Mouse (Mus musculus) limb, embryonic 10.5 days (tissue): Measurements from ENCODE around the gene Gab2. TPM values are rescaled to one million over a fixed set of nuclear protein-coding genes. Genes with fewer than 3 reads are reported as not detected.
A peak's percentile ranks its signal among the peaks of the same experiment; 100 is the strongest.
"Not testable (repeated sequence)": the region's sequence is repeated elsewhere in the genome, so short reads cannot be mapped to it uniquely, and the experiment has no call there.

Experiments
- DNase-seq: peaks from one replicate; pipeline ENCODE4 v3.0.0-alpha.2; 2017; ENCODE audit warnings: low spot score
- H3K27ac ChIP-seq: fragments of 300-500 bp; sonication (generic); 2 replicates; pipeline ENCODE4 v1.5.1; 2016; ENCODE audit warnings: mild to moderate bottlenecking
- H3K27me3 ChIP-seq: fragments of 300-500 bp; sonication (generic); 2 replicates; pipeline ENCODE4 v1.6.1; 2016; ENCODE audit warnings: low read depth, mild to moderate bottlenecking; ENCODE audit not compliant: poor library complexity, severe bottlenecking
- H3K36me3 ChIP-seq: fragments of 300-500 bp; sonication (generic); 2 replicates; pipeline ENCODE4 v1.6.1; 2016; ENCODE audit warnings: mild to moderate bottlenecking, moderate library complexity
- H3K4me1 ChIP-seq: fragments of 300-500 bp; sonication (generic); 2 replicates; pipeline ENCODE4 v1.6.1; 2016
- H3K4me3 ChIP-seq: fragments of 300-500 bp; sonication (generic); 2 replicates; pipeline ENCODE4 v1.5.1; 2016; ENCODE audit warnings: mild to moderate bottlenecking, moderate library complexity
- H3K9me3 ChIP-seq: fragments of 300-500 bp; sonication (generic); replicated peaks from 2 replicates; pipeline ENCODE4 v1.6.1; 2016; ENCODE audit warnings: mild to moderate bottlenecking
- WGBS: fragments of 180-500 bp; shearing (Covaris S2); methylation state at CpG from one replicate; pipeline ENCODE4 v1.1.7; 2016; 5-methylcytosine and 5-hydroxymethylcytosine counted together
- polyA plus RNA-seq: library from polyadenylated mRNA; unstranded; fragments of >200 nt; fragmentation: Nextera tagmentation; extraction: Ambion mirVana; gene quantifications from 2 replicates; pipeline ENCODE4 v1.2.1, GENCODE M21; 2016

Gab2 gene
- polyA plus RNA-seq, 1 experiment from 2014 or later: 4.4 TPM

GRCm38 (mm10) chr7:97223836-97224235 lies 142.4 kb downstream of the Gab2 start:
- H3K4me3 ChIP-seq: no peak overlapping the region
- H3K9me3 ChIP-seq: no peaks in the 10 kb centered on the region
- H3K4me1 ChIP-seq: no peaks in the 10 kb centered on the region
- 84% methylated on average over 2 of the region's 2 CpGs for WGBS
- H3K36me3 ChIP-seq: no peaks in the 10 kb centered on the region
- no peak overlapping the region for H3K27ac ChIP-seq
- no peaks in the 10 kb centered on the region for H3K27me3 ChIP-seq
- no peak for DNase-seq

- H3K27ac ChIP-seq: no peak overlapping the region
- 92% methylated on average over 2 of the region's 2 CpGs for WGBS
Measured at GRCm38 (mm10) chr7:97245261-97245949, 164.0 kb downstream of the Gab2 start.

GRCm38 (mm10) chr7:97245950-97246578 lies 164.7 kb downstream of the Gab2 start:
- not testable (repeated sequence) for H3K9me3 ChIP-seq, DNase-seq, H3K36me3 ChIP-seq, H3K4me1 ChIP-seq, H3K4me3 ChIP-seq, H3K27ac ChIP-seq, H3K27me3 ChIP-seq
- 82% methylated on average over 2 of the region's 2 CpGs for WGBS

More at GRCm38 (mm10) chr7:97245261-97245949, 164.0 kb downstream of the Gab2 start:
- no peaks in the 10 kb centered on the region for H3K4me1 ChIP-seq
- H3K27me3 ChIP-seq: no peaks in the 10 kb centered on the region
- H3K4me3 ChIP-seq: no peak overlapping the region
- DNase-seq: no peak
- no peaks in the 10 kb centered on the region for H3K36me3 ChIP-seq
- no peaks in the 10 kb centered on the region for H3K9me3 ChIP-seq

- no peak for DNase-seq
- Histone ChIP-seq H3K27me3 (no peaks in the 10 kb centered on the region), H3K36me3 (no peaks in the 10 kb centered on the region), H3K27ac (no peak overlapping the region), H3K9me3 (no peaks in the 10 kb centered on the region), H3K4me1 (no peaks in the 10 kb centered on the region), H3K4me3 (no peak overlapping the region)
- 83% methylated on average over 1 of the region's 1 CpGs for WGBS
Measured at GRCm38 (mm10) chr7:97247661-97248060, 166.3 kb downstream of the Gab2 start.

- no peaks in the 10 kb centered on the region for H3K27me3 ChIP-seq
- H3K4me3 ChIP-seq: no peak overlapping the region
- no peaks in the 10 kb centered on the region for H3K9me3 ChIP-seq
- H3K36me3 ChIP-seq: no peaks in the 10 kb centered on the region
- DNase-seq: no peak
- H3K27ac ChIP-seq: no peak overlapping the region
- 73% methylated on average over 5 of the region's 5 CpGs for WGBS
- H3K4me1 ChIP-seq: no peaks in the 10 kb centered on the region
Measured at GRCm38 (mm10) chr7:97248136-97248535, 166.8 kb downstream of the Gab2 start.

GRCm38 (mm10) chr7:97251638-97252037 lies 170.3 kb downstream of the Gab2 start:
- Histone ChIP-seq H3K36me3 (no peaks in the 10 kb centered on the region), H3K4me3 (no peak overlapping the region), H3K9me3 (no peaks in the 10 kb centered on the region), H3K27me3 (no peaks in the 10 kb centered on the region), H3K4me1 (no peaks in the 10 kb centered on the region), H3K27ac (no peak overlapping the region)
- WGBS: 75% methylated on average over 2 of the region's 2 CpGs
- no peak for DNase-seq

GRCm38 (mm10) chr7:97262541-97262940 lies 181.2 kb downstream of the Gab2 start:
- WGBS: 69% methylated on average over 1 of the region's 1 CpGs
- H3K4me3 ChIP-seq: no peak overlapping the region

GRCm38 (mm10) chr7:97270367-97270766 lies 189.0 kb downstream of the Gab2 start:
- no peak for DNase-seq
- H3K36me3 ChIP-seq: 0 out of 2 replicates have a peak, but pooled peaks cover 2% of the 10 kb centered on the region
- no peaks in the 10 kb centered on the region for H3K4me1 ChIP-seq
- no peak overlapping the region for H3K27ac ChIP-seq
- no peak overlapping the region for H3K4me3 ChIP-seq
- H3K9me3 ChIP-seq: no peaks in the 10 kb centered on the region
- H3K27me3 ChIP-seq: no peaks in the 10 kb centered on the region

More at GRCm38 (mm10) chr7:97262541-97262940, 181.2 kb downstream of the Gab2 start:
- H3K27ac ChIP-seq: no peak overlapping the region
- DNase-seq: no peak
- no peaks in the 10 kb centered on the region for H3K27me3 ChIP-seq
- no peaks in the 10 kb centered on the region for H3K4me1 ChIP-seq
- no peaks in the 10 kb centered on the region for H3K36me3 ChIP-seq
- H3K9me3 ChIP-seq: no peaks in the 10 kb centered on the region

GRCm38 (mm10) chr7:97271068-97271467 lies 189.7 kb downstream of the Gab2 start:
- H3K4me1 ChIP-seq: no peaks in the 10 kb centered on the region
- H3K27ac ChIP-seq: no peak overlapping the region
- H3K4me3 ChIP-seq: no peak overlapping the region
- WGBS: 83% methylated on average over 1 of the region's 1 CpGs
- no peaks in the 10 kb centered on the region for H3K27me3 ChIP-seq
- no peak for DNase-seq
- 0 out of 2 replicates have a peak, but pooled peaks cover 2% of the 10 kb centered on the region for H3K36me3 ChIP-seq
- no peaks in the 10 kb centered on the region for H3K9me3 ChIP-seq

- 59% methylated on average over 2 of the region's 2 CpGs for WGBS
- DNase-seq: no peak
Measured at GRCm38 (mm10) chr7:97296986-97297385, 215.6 kb downstream of the Gab2 start.

GRCm38 (mm10) chr7:97297466-97297865 lies 216.1 kb downstream of the Gab2 start:
- peak; percentile 58 for DNase-seq
- H3K27me3 ChIP-seq: no peaks in the 10 kb centered on the region
- H3K9me3 ChIP-seq: no peaks in the 10 kb centered on the region
- no peak overlapping the region for H3K27ac ChIP-seq
- H3K4me3 ChIP-seq: no peak overlapping the region
- no peaks in the 10 kb centered on the region for H3K36me3 ChIP-seq
- H3K4me1 ChIP-seq: no peaks in the 10 kb centered on the region
- 0% methylated on average over 2 of the region's 2 CpGs for WGBS

More at GRCm38 (mm10) chr7:97296986-97297385, 215.6 kb downstream of the Gab2 start:
- Histone ChIP-seq H3K36me3 (no peaks in the 10 kb centered on the region), H3K27me3 (no peaks in the 10 kb centered on the region), H3K4me1 (no peaks in the 10 kb centered on the region), H3K9me3 (no peaks in the 10 kb centered on the region), H3K4me3 (no peak overlapping the region), H3K27ac (no peak overlapping the region)

- Histone ChIP-seq H3K36me3 (no peaks in the 10 kb centered on the region), H3K27ac (no peak overlapping the region), H3K9me3 (no peaks in the 10 kb centered on the region), H3K4me3 (no peak overlapping the region), H3K4me1 (no peaks in the 10 kb centered on the region), H3K27me3 (no peaks in the 10 kb centered on the region)
- over 99% methylated on average over 2 of the region's 2 CpGs for WGBS
- DNase-seq: no peak
Measured at GRCm38 (mm10) chr7:97298279-97298678, 216.9 kb downstream of the Gab2 start.

GRCm38 (mm10) chr7:97298943-97299342 lies 217.6 kb downstream of the Gab2 start:
- H3K27ac ChIP-seq: no peak overlapping the region
- WGBS: 80% methylated on average over 6 of the region's 6 CpGs
- DNase-seq: no peak

More at GRCm38 (mm10) chr7:97298943-97299342, 217.6 kb downstream of the Gab2 start:
- H3K36me3 ChIP-seq: no peaks in the 10 kb centered on the region
- no peaks in the 10 kb centered on the region for H3K9me3 ChIP-seq
- H3K27me3 ChIP-seq: no peaks in the 10 kb centered on the region
- no peaks in the 10 kb centered on the region for H3K4me1 ChIP-seq
- no peak overlapping the region for H3K4me3 ChIP-seq
